Mouse (Mus musculus) heart, postnatal 14 days (tissue): ENCODE data around the gene Lsm2. TPM values are rescaled to one million over a fixed set of nuclear protein-coding genes. Genes with fewer than 3 reads are reported as not detected.
"Not testable (repeated sequence)": the region's sequence is repeated elsewhere in the genome, so short reads cannot be mapped to it uniquely, and the experiment has no call there.

Experiments
- DNase-seq, 2 experiments: peaks; one replicate each; pipeline ENCODE4 v3.0.0; 2021 to 2022
- intact Hi-C: fragments of 180-260 bp; cut with DNase I; formaldehyde crosslinking; loops from one replicate; pipeline ENCODE4 v1.15.1; 2025
- total RNA-seq, 2 experiments: library from RNA; stranded (reverse); gene quantifications; 2 replicates each; pipeline ENCODE4 v1.2.3; 2021

Gene Lsm2
- total RNA-seq, 2 experiments from 2014 or later, result 19.2 to 25.0 TPM

GRCm38 (mm10) chr17:35024261-35024660, 42.6 kb downstream of the Lsm2 start:
- intact Hi-C loops, result no loop called here
- no peak for DNase-seq

GRCm38 (mm10) chr17:35024691-35025488, 43.2 kb downstream of the Lsm2 start:
- no peak for DNase-seq
- intact Hi-C loops, result no loop called here

- no peak for DNase-seq
- intact Hi-C loops, result no loop called here
Measured at GRCm38 (mm10) chr17:35026206-35026605, 44.5 kb downstream of the Lsm2 start.

GRCm38 (mm10) chr17:35027277-35028068, 45.8 kb downstream of the Lsm2 start, which contains the start of gene Sapcd1:
Gene Sapcd1, minus strand, starts transcription at chr17:35028016.
- intact Hi-C loops, result no loop called here
- peak; percentile 52 to 65 for DNase-seq

- intact Hi-C loops, result no loop called here
Measured at GRCm38 (mm10) chr17:35028315-35028714, 46.7 kb downstream of the Lsm2 start.

GRCm38 (mm10) chr17:35029691-35030532, 48.2 kb downstream of the Lsm2 start:
- intact Hi-C loops, result no loop called here
- no peak for DNase-seq

More at GRCm38 (mm10) chr17:35028315-35028714, 46.7 kb downstream of the Lsm2 start:
- no peak for DNase-seq

GRCm38 (mm10) chr17:35031272-35031671, 49.6 kb downstream of the Lsm2 start:
- no peak for DNase-seq
- intact Hi-C loops, result no loop called here

GRCm38 (mm10) chr17:35031880-35032279, 50.2 kb downstream of the Lsm2 start:
- no peak for DNase-seq
- intact Hi-C loops, result no loop called here

GRCm38 (mm10) chr17:35032323-35032870, 50.7 kb downstream of the Lsm2 start:
- intact Hi-C loops, result no loop called here
- DNase-seq, result no peak

GRCm38 (mm10) chr17:35033703-35034102, 52.0 kb downstream of the Lsm2 start:
- DNase-seq, intact Hi-C loops: not testable (repeated sequence)

- intact Hi-C loops, result no loop called here
- no peak for DNase-seq
Measured at GRCm38 (mm10) chr17:35034896-35035295, 53.2 kb downstream of the Lsm2 start.

Other genes starting within 250 kb of the Lsm2 start
- 10 to 100 TPM; 17.9 to 21.3 TPM for gene C4b, start 238.0 kb upstream of the Lsm2 start, total RNA-seq
- gene Cyp21a1, start 177.3 kb upstream of the Lsm2 start, total RNA-seq, result not detected
- 10 to 100 TPM; 10.7 to 13.5 TPM for gene Stk19, start 144.9 kb upstream of the Lsm2 start, total RNA-seq
- gene Dxo, start 144.8 kb upstream of the Lsm2 start, total RNA-seq, result 10 to 100 TPM; 17.5 to 18.2 TPM
- 10 to 100 TPM; 25.0 to 25.4 TPM for gene Skiv2l, start 131.7 kb upstream of the Lsm2 start, total RNA-seq
- gene Nelfe, start 131.5 kb upstream of the Lsm2 start, total RNA-seq, result 10 to 100 TPM; 13.1 to 15.5 TPM
- 1 to 10 TPM; 6.3 to 7.8 TPM for gene Cfb, start 119.3 kb upstream of the Lsm2 start, total RNA-seq
- gene Zbtb12, start 102.4 kb upstream of the Lsm2 start, total RNA-seq, result 1 to 10 TPM; 5.1 to 6.1 TPM
- gene Gm20547, start 99.8 kb upstream of the Lsm2 start, total RNA-seq, result not detected
- 1 to 10 TPM; 4.3 to 6.0 TPM for gene C2, start 83.6 kb upstream of the Lsm2 start, total RNA-seq
- gene Ehmt2, start 83.4 kb upstream of the Lsm2 start, total RNA-seq, result 10 to 100 TPM; 45.2 to 49.4 TPM
- gene Slc44a4, start 67.4 kb upstream of the Lsm2 start, total RNA-seq, result under 1 TPM in 1 of 2 experiments, not detected in 1; 0.17 TPM
- 10 to 100 TPM; 14.0 to 14.6 TPM for gene Neu1, start 50.6 kb upstream of the Lsm2 start, total RNA-seq
- gene Hspa1b, start 22.6 kb upstream of the Lsm2 start, total RNA-seq, result 1 to 10 TPM; 3.8 to 3.9 TPM
- not detected for gene Gm20481, start 11.9 kb upstream of the Lsm2 start, total RNA-seq
- 1 to 10 TPM; 2.3 to 3.3 TPM for gene Hspa1a, start 9.7 kb upstream of the Lsm2 start, total RNA-seq
- gene Hspa1l, start 9.2 kb upstream of the Lsm2 start, total RNA-seq, result 1 to 10 TPM; 2.7 to 4.7 TPM
- 10 to 100 TPM; 24.5 to 26.0 TPM for gene Vars, start 19.1 kb downstream of the Lsm2 start, total RNA-seq
- gene Vwa7, start 34.7 kb downstream of the Lsm2 start, total RNA-seq, result 1 to 10 TPM; 5.3 to 5.9 TPM
- under 1 TPM; 0.34 to 0.48 TPM for gene Sapcd1, start 46.2 kb downstream of the Lsm2 start, total RNA-seq
- 1 to 10 TPM; 1.6 to 2.0 TPM for gene Msh5, start 64.9 kb downstream of the Lsm2 start, total RNA-seq
- 10 to 100 TPM; 61.6 to 72.9 TPM for gene Clic1, start 68.1 kb downstream of the Lsm2 start, total RNA-seq
- 10 to 100 TPM; 49.3 to 50.0 TPM for gene Ddah2, start 77.2 kb downstream of the Lsm2 start, total RNA-seq
- gene Ly6g6c, start 83.5 kb downstream of the Lsm2 start, total RNA-seq, result not detected
- under 1 TPM; 0.61 to 0.74 TPM for gene Mpig6b, start 84.3 kb downstream of the Lsm2 start, total RNA-seq
- not detected for gene Ly6g6e, start 95.0 kb downstream of the Lsm2 start, total RNA-seq
- gene Ly6g6d, start 96.2 kb downstream of the Lsm2 start, total RNA-seq, result 1 to 10 TPM in 1 of 2 experiments, under 1 TPM in 1; 0.67 to 3.3 TPM
- gene Ly6g6f, start 103.7 kb downstream of the Lsm2 start, total RNA-seq, result not detected
- gene Abhd16a, start 107.4 kb downstream of the Lsm2 start, total RNA-seq, result 10 to 100 TPM; 53.7 to 56.7 TPM
- not detected for gene Ly6g5c, start 126.4 kb downstream of the Lsm2 start, total RNA-seq
- gene Ly6g5b, start 133.6 kb downstream of the Lsm2 start, total RNA-seq, result under 1 TPM in 1 of 2 experiments, not detected in 1; 0.41 TPM
- gene Gpank1, start 139.6 kb downstream of the Lsm2 start, total RNA-seq, result 1 to 10 TPM; 7.0 to 7.7 TPM
- 100 to 1,000 TPM; 172 to 176 TPM for gene Csnk2b, start 140.2 kb downstream of the Lsm2 start, total RNA-seq
- 10 to 100 TPM; 28.0 to 29.6 TPM for gene D17H6S53E, start 144.5 kb downstream of the Lsm2 start, total RNA-seq
- not detected for gene Apom, start 150.2 kb downstream of the Lsm2 start, total RNA-seq
- gene Bag6, start 153.3 kb downstream of the Lsm2 start, total RNA-seq, result 100 to 1,000 TPM; 237 to 245 TPM
- 100 to 1,000 TPM; 148 to 174 TPM for gene Prrc2a, start 183.0 kb downstream of the Lsm2 start, total RNA-seq
- 1 to 10 TPM; 1.4 to 2.8 TPM for gene Aif1, start 194.2 kb downstream of the Lsm2 start, total RNA-seq
- 1 to 10 TPM; 3.8 to 4.0 TPM for gene Lst1, start 206.6 kb downstream of the Lsm2 start, total RNA-seq
- gene Ltb, start 212.6 kb downstream of the Lsm2 start, total RNA-seq, result 1 to 10 TPM; 1.2 to 3.8 TPM
- under 1 TPM; 0.29 to 0.39 TPM for gene Tnf, start 220.1 kb downstream of the Lsm2 start, total RNA-seq
- gene Lta, start 223.5 kb downstream of the Lsm2 start, total RNA-seq, result under 1 TPM in 1 of 2 experiments, not detected in 1; 0.20 TPM
- gene Gm16181, start 239.0 kb downstream of the Lsm2 start, total RNA-seq, result under 1 TPM in 1 of 2 experiments, not detected in 1; 0.71 TPM